Mouse (Mus musculus): ENCODE measurements around the gene Fam19a2.

DNA sequence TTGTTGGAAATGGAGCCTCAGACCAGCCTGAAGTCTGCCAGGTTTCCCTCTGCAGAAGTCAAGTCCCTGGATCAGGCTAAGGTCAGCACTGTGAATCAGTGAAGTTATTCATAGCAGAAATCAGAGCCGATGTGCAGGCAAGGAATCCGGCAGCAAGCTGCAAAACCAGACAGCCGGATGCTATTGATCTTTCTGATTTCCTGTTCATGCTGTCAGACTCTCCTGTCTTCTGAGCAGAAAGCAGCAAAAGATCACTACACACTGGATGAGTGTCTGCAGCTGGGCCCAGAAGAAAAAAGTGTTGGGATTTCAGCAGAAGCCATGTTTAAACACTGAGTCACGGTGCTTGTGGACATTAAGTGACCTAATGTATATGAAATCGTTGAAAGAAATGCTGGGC is 368.2 kb downstream of the Fam19a2 start:
- TF ChIP-seq CTCF (IDR thresholded peaks at IDR 0.05; ENCODE audit: low read depth) (no peak), EP300 (IDR thresholded peaks at IDR 0.05; ENCODE audit: low read depth) (no peak)
